Comparison of ENCODE assay signal across 8 mouse cellular contexts in the genomic region with DNA sequence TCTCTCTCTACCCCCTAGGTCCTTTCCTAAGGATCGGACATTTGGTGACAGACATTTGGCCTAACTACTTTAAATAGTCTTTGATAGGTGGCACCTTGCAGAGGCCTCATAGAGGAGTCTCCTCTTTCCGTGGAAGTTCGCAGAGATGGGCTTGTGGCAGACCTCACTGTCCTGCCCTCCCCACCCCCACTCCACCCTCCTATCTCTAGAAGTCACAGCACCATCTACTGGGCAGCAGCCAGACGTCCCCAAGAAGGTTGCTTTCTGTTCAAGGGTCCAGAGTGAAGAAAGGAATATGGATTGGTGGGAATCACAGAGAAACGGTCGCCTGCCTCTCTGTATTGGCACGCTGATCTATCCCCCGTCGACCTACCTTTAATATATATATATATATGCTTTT.
DNase-seq lines count a peak whose midpoint lies in the region; ATAC-seq and TF ChIP-seq lines count a peak whose summit lies in the region.

No protein-coding gene starts in this region.

- no peak overlapping the region for H3K4me3 ChIP-seq in hindbrain, embryonic 10.5 days
- H3K4me3 ChIP-seq in hindbrain, embryonic 16.5 days (ENCODE audit: low read length) = no peak overlapping the region
- H3K4me3 ChIP-seq in CH12.LX (replicated peaks in 1 of 3; ENCODE audit: low read depth in 2 of 3, low read length in 2 of 3, poor library complexity in 1 of 3) = no peak overlapping the region
- H3K4me3 ChIP-seq in intestine, embryonic 15.5 days (replicated peaks) = no peak overlapping the region

- no peak overlapping the region for H3K27ac ChIP-seq in hindbrain, embryonic 10.5 days
- H3K27ac ChIP-seq in hindbrain, embryonic 16.5 days (ENCODE audit: low read depth, low read length) = no peak overlapping the region
- H3K27ac ChIP-seq in CH12.LX (ENCODE audit: insufficient read depth, low read depth) = no peak overlapping the region
- H3K27ac ChIP-seq in intestine, embryonic 15.5 days = no peak overlapping the region

- dilution Hi-C loops in CH12.LX (cut with MboI; ENCODE audit: extremely low pct_ligation_motif_present, extremely low pct_unique_long_range_greater_than_20kb, low sequenced_read_pairs) = no loop called here

- no peak for ATAC-seq in hindbrain, embryonic 16.5 days
- peak; percentile 55; the same call in 1 of the 2 replicates for ATAC-seq in intestine, embryonic 15.5 days
- ATAC-seq in granulocyte monocyte progenitor cell, adult 5-6 weeks (replicated peaks; ENCODE audit: poor library complexity, severe bottlenecking) = no peak

- no peak for TF ChIP-seq EP300 in CH12.LX (IDR thresholded peaks at IDR 0.05; ENCODE audit: low read length)

- 14% methylated on average over 9 of the region's 9 CpGs for WGBS in hindbrain, embryonic 10.5 days
- WGBS in hindbrain, embryonic 16.5 days = 21% methylated on average over 9 of the region's 9 CpGs
- 13% methylated on average over 9 of the region's 9 CpGs for WGBS in intestine, embryonic 15.5 days

- TF ChIP-seq CTCF in CH12.LX (conservative IDR thresholded peaks at IDR 0.05 in 1 of 2, IDR thresholded peaks at IDR 0.05 in 1 of 2; ENCODE audit: low read depth in 2 of 2, low read length in 2 of 2) = peak in 1 of 2 experiments; percentile 78; a peak in 2 of 4 replicates

- no peaks in the 10 kb centered on the region for H3K36me3 ChIP-seq in hindbrain, embryonic 10.5 days
- H3K36me3 ChIP-seq in hindbrain, embryonic 16.5 days (ENCODE audit: control insufficient read depth, insufficient read depth, low read length) = no peaks in the 10 kb centered on the region
- no peaks in the 10 kb centered on the region for H3K36me3 ChIP-seq in CH12.LX (replicated peaks in 1 of 2; ENCODE audit: control insufficient read depth in 1 of 2, insufficient read depth in 1 of 2, low read length in 1 of 2)
- H3K36me3 ChIP-seq in intestine, embryonic 15.5 days = no peaks in the 10 kb centered on the region

- TF ChIP-seq RAD21 in CH12.LX (IDR thresholded peaks at IDR 0.05; ENCODE audit: low read depth, low read length) = peak; percentile 70

- no peaks in the 10 kb centered on the region for H3K79me2 ChIP-seq in CH12.LX (replicated peaks; ENCODE audit: control insufficient read depth, extremely low read depth, insufficient read depth, poor library complexity, severe bottlenecking)

- H3K9ac ChIP-seq in hindbrain, embryonic 16.5 days (ENCODE audit: low read depth, low read length) = no peak overlapping the region
- no peak overlapping the region for H3K9ac ChIP-seq in CH12.LX (ENCODE audit: insufficient read depth, low read depth)
- no peak overlapping the region for H3K9ac ChIP-seq in intestine, embryonic 15.5 days

- H3K4me2 ChIP-seq in hindbrain, embryonic 16.5 days (ENCODE audit: low read length) = no peak overlapping the region
- H3K4me2 ChIP-seq in CH12.LX (ENCODE audit: insufficient read depth, low read depth, poor library complexity, severe bottlenecking) = no peak overlapping the region
- H3K4me2 ChIP-seq in intestine, embryonic 15.5 days (replicated peaks) = no peak overlapping the region

- H3K4me1 ChIP-seq in hindbrain, embryonic 10.5 days (replicated peaks) = peaks cover 60% of the 10 kb centered on the region
- no peaks in the 10 kb centered on the region for H3K4me1 ChIP-seq in hindbrain, embryonic 16.5 days (ENCODE audit: control insufficient read depth, insufficient read depth, low read depth, low read length)
- peaks cover 4 to 12% of the 10 kb centered on the region in 2 experiments for H3K4me1 ChIP-seq in CH12.LX (ENCODE audit: control insufficient read depth in 1 of 2, insufficient read depth in 2 of 2)
- peaks cover 3% of the 10 kb centered on the region; the same call in 1 of the 2 replicates for H3K4me1 ChIP-seq in intestine, embryonic 15.5 days (replicated peaks)

- no peak for TF ChIP-seq POLR2A in CH12.LX (IDR thresholded peaks at IDR 0.05; ENCODE audit: low read depth, low read length)

- no peaks in the 10 kb centered on the region for H3K9me3 ChIP-seq in hindbrain, embryonic 10.5 days
- no peaks in the 10 kb centered on the region for H3K9me3 ChIP-seq in hindbrain, embryonic 16.5 days (ENCODE audit: control insufficient read depth, low read length)
- H3K9me3 ChIP-seq in CH12.LX (replicated peaks; ENCODE audit: low read length) = no peaks in the 10 kb centered on the region
- no peaks in the 10 kb centered on the region for H3K9me3 ChIP-seq in intestine, embryonic 15.5 days

- H3K27me3 ChIP-seq in hindbrain, embryonic 10.5 days (ENCODE audit: insufficient read depth, poor library complexity, severe bottlenecking) = peaks cover 91% of the 10 kb centered on the region
- peaks cover 36% of the 10 kb centered on the region for H3K27me3 ChIP-seq in hindbrain, embryonic 16.5 days (replicated peaks; ENCODE audit: control insufficient read depth, insufficient read depth, low read length)
- peaks cover 96% of the 10 kb centered on the region for H3K27me3 ChIP-seq in CH12.LX (replicated peaks)
- peaks cover 61% of the 10 kb centered on the region for H3K27me3 ChIP-seq in intestine, embryonic 15.5 days (replicated peaks)

- in situ Hi-C loops in CH12.LX (cut with MboI; ENCODE audit: low pct_ligation_motif_present, low pct_unique_long_range_greater_than_20kb, low sequenced_read_pairs) = loop anchor here (5.0 kb wide), 1 partner anchor 281 kb away; no protein-coding TSS in a partner anchor

- peak; percentile 61 for DNase-seq in hindbrain, embryonic 10.5 days (ENCODE audit: low spot score)
- DNase-seq in CH12.LX (ENCODE audit: extremely low read depth) = peak; percentile 45
- DNase-seq in adrenal gland, postnatal 25 days = peak; percentile 62
- DNase-seq in lung, postnatal 4 days = peak; percentile 48 to 62
- no peak for DNase-seq in spleen, postnatal 10 days (ENCODE audit: low spot score in 2 of 2)

TF ChIP-seq in CH12.LX, 34 proteins besides CTCF, POLR2A, EP300 and RAD21:
- peak; percentile 42; the same call in 1 of the 2 replicates for TF ChIP-seq IRF4 (IDR thresholded peaks at IDR 0.05; ENCODE audit: low read depth, low read length)
- peak; percentile 91 for TF ChIP-seq CHD2 (IDR thresholded peaks at IDR 0.05; ENCODE audit: low read length)
- peak; percentile 73 for TF ChIP-seq SMC3 (IDR thresholded peaks at IDR 0.05; ENCODE audit: low read depth, low read length)
- TF ChIP-seq TBP (conservative IDR thresholded peaks at IDR 0.05; ENCODE audit: low read depth, low read length) = no peak
- no peak for TF ChIP-seq USF1 (IDR thresholded peaks at IDR 0.05; ENCODE audit: low read depth, low read length)
- 0 out of 2 replicates have a peak, but pooled peaks have one; percentile 43 for TF ChIP-seq MAZ (IDR thresholded peaks at IDR 0.05; ENCODE audit: low read depth, low read length)
- TF ChIP-seq ZC3H11A (IDR thresholded peaks at IDR 0.05; ENCODE audit: low read depth, low read length) = no peak

Comparison
In these comparisons a context has a peak if more than half of its experiments do, and no peak if none do; other contexts are left out.
1. DNase-seq: peak in hindbrain, embryonic 10.5 days (single experiment), CH12.LX (single experiment), adrenal gland, postnatal 25 days (single experiment) and lung, postnatal 4 days (2 of 2); none in spleen, postnatal 10 days (0 of 2).